Mouse (Mus musculus) liver, embryonic 15.5 days (tissue): ENCODE measurements around the gene Upf1. TPM values are rescaled to one million over a fixed set of nuclear protein-coding genes. Genes with fewer than 3 reads are reported as not detected.
A peak's percentile ranks its signal among the peaks of the same experiment; 100 is the strongest.

Experiments
- ATAC-seq: fragments of 200-750 bp; cut with Nextera tagmentation; 2 replicates; pipeline ENCODE4 v1.8.0; 2017; ENCODE audit warnings: moderate number of reproducible peaks, mild to moderate bottlenecking, moderate library complexity; ENCODE audit not compliant: insufficient read depth
- H3K27ac ChIP-seq: fragments of 300-500 bp; sonication (generic); replicated peaks from 2 replicates; pipeline ENCODE4 v1.5.1; 2015; ENCODE audit warnings: mild to moderate bottlenecking, inconsistent platforms
- H3K27me3 ChIP-seq: fragments of 300-500 bp; sonication (generic); 2 replicates; pipeline ENCODE4 v1.6.1; 2015; ENCODE audit warnings: mild to moderate bottlenecking, inconsistent platforms
- H3K36me3 ChIP-seq: fragments of 300-500 bp; sonication (generic); replicated peaks from 2 replicates; pipeline ENCODE4 v1.6.1; 2015; ENCODE audit warnings: moderate library complexity, mild to moderate bottlenecking, inconsistent platforms
- H3K4me1 ChIP-seq: fragments of 300-500 bp; sonication (generic); replicated peaks from 2 replicates; pipeline ENCODE4 v1.6.1; 2015; ENCODE audit warnings: inconsistent platforms
- H3K4me2 ChIP-seq: fragments of 300-500 bp; sonication (generic); 2 replicates; pipeline ENCODE4 v1.6.1; 2015; ENCODE audit warnings: moderate library complexity, mild to moderate bottlenecking, inconsistent platforms
- H3K4me3 ChIP-seq: fragments of 300-500 bp; sonication (generic); replicated peaks from 2 replicates; pipeline ENCODE4 v1.5.1; 2015; ENCODE audit warnings: mild to moderate bottlenecking, inconsistent platforms
- H3K9ac ChIP-seq: fragments of 300-500 bp; sonication (generic); 2 replicates; pipeline ENCODE4 v1.6.1; 2015; ENCODE audit warnings: moderate library complexity, mild to moderate bottlenecking, inconsistent platforms
- H3K9me3 ChIP-seq: fragments of 300-500 bp; sonication (generic); replicated peaks from 2 replicates; pipeline ENCODE4 v1.6.1; 2016; ENCODE audit warnings: inconsistent platforms
- WGBS: fragments of 180-500 bp; shearing (Covaris S2); methylation state at CpG from one replicate; pipeline ENCODE4 v1.1.7; 2015; ENCODE audit warnings: mixed read lengths; ENCODE audit not compliant: insufficient replicate concordance; 5-methylcytosine and 5-hydroxymethylcytosine counted together
- polyA plus RNA-seq: library from polyadenylated mRNA; unstranded; fragments of >200 nt; fragmentation: Nextera tagmentation; extraction: Ambion mirVana; gene quantifications from 2 replicates; pipeline ENCODE4 v1.2.1, GENCODE M21; 2015

Gene Upf1
- polyA plus RNA-seq, 1 experiment from 2014 or later: 9.7 TPM

- Histone ChIP-seq H3K27ac (no peak overlapping the region), H3K9ac (no peak overlapping the region), H3K27me3 (peaks cover 21% of the 10 kb centered on the region), H3K36me3 (peaks cover 18% of the 10 kb centered on the region), H3K4me2 (no peak overlapping the region), H3K9me3 (no peaks in the 10 kb centered on the region), H3K4me3 (no peak overlapping the region), H3K4me1 (peaks cover 34% of the 10 kb centered on the region)
- 90% methylated on average over 15 of the region's 15 CpGs for WGBS
- ATAC-seq: no peak
Measured at GRCm38 (mm10) chr8:70285304-70285703, 67.8 kb downstream of the Upf1 start.

- no peaks in the 10 kb centered on the region for H3K9me3 ChIP-seq
- no peak for ATAC-seq
- no peak overlapping the region for H3K4me3 ChIP-seq
- H3K9ac ChIP-seq: no peak overlapping the region
- no peak overlapping the region for H3K27ac ChIP-seq
- WGBS: 52% methylated on average over 5 of the region's 5 CpGs
- peaks cover 21% of the 10 kb centered on the region for H3K27me3 ChIP-seq
- peaks cover 18% of the 10 kb centered on the region for H3K36me3 ChIP-seq
- peaks cover 34% of the 10 kb centered on the region for H3K4me1 ChIP-seq
- no peak overlapping the region for H3K4me2 ChIP-seq
Measured at GRCm38 (mm10) chr8:70284421-70284820, 68.7 kb downstream of the Upf1 start.

GRCm38 (mm10) chr8:70283136-70284077 is 69.7 kb downstream of the Upf1 start:
- H3K9ac ChIP-seq: peak overlapping the region; percentile 65
- peak overlapping the region; percentile 66 for H3K4me3 ChIP-seq
- H3K36me3 ChIP-seq: peaks cover 18% of the 10 kb centered on the region
- peaks cover 43% of the 10 kb centered on the region for H3K4me1 ChIP-seq
- no peak overlapping the region for H3K27ac ChIP-seq
- 1% methylated on average over 55 of the region's 55 CpGs for WGBS
- peak; percentile 40 for ATAC-seq
- H3K27me3 ChIP-seq: peaks cover 21% of the 10 kb centered on the region
- H3K9me3 ChIP-seq: no peaks in the 10 kb centered on the region
- peak overlapping the region; percentile 96 for H3K4me2 ChIP-seq

GRCm38 (mm10) chr8:70282603-70283135 is 70.4 kb downstream of the Upf1 start, which contains the start of gene Homer3:
TSS of gene Homer3 (plus strand) at chr8:70282827.
- H3K9me3 ChIP-seq: no peaks in the 10 kb centered on the region
- ATAC-seq: peak; percentile 81
- H3K4me2 ChIP-seq: peak within 1 kb of the TSS; percentile 96
- H3K36me3 ChIP-seq: peaks cover 18% of the 10 kb centered on the region
- H3K4me3 ChIP-seq: peak within 1 kb of the TSS; percentile 66
- peak within 1 kb of the TSS; percentile 65 for H3K9ac ChIP-seq
- WGBS: under 1% methylated on average over 36 of the region's 36 CpGs
- H3K4me1 ChIP-seq: peaks cover 50% of the 10 kb centered on the region
- H3K27me3 ChIP-seq: peaks cover 21% of the 10 kb centered on the region
- H3K27ac ChIP-seq: no peak within 1 kb of the TSS; the same call in 1 of the 2 replicates

Other genes starting within 250 kb of the Upf1 start
- gene Ncan, start 232.4 kb downstream of the Upf1 start, polyA plus RNA-seq: 0.02 and 0.03 TPM in 2 replicates
- 16.8 and 17.4 TPM in 2 replicates for gene Nr2c2ap, start 221.9 kb downstream of the Upf1 start, polyA plus RNA-seq
- 6.5 and 7.3 TPM in 2 replicates for gene Rfxank, start 214.1 kb downstream of the Upf1 start, polyA plus RNA-seq
- gene Borcs8, start 213.8 kb downstream of the Upf1 start, polyA plus RNA-seq: 22.4 and 25.7 TPM in 2 replicates
- not detected in 2 replicates for gene Mef2b, start 213.6 kb downstream of the Upf1 start, polyA plus RNA-seq
- 28.1 and 31.9 TPM in 2 replicates for gene Tmem161a, start 180.9 kb downstream of the Upf1 start, polyA plus RNA-seq
- gene Slc25a42, start 141.0 kb downstream of the Upf1 start, polyA plus RNA-seq: 8.0 and 9.2 TPM in 2 replicates
- 10.9 and 11.7 TPM in 2 replicates for gene Sugp2, start 119.1 kb downstream of the Upf1 start, polyA plus RNA-seq
- 12.4 and 15.2 TPM in 2 replicates for gene Armc6, start 118.8 kb downstream of the Upf1 start, polyA plus RNA-seq
- 4.9 and 5.9 TPM in 2 replicates for gene Homer3, start 70.5 kb downstream of the Upf1 start, polyA plus RNA-seq
- 19.5 and 22.4 TPM in 2 replicates for gene Ddx49, start 50.8 kb downstream of the Upf1 start, polyA plus RNA-seq
- gene Cope, start 50.8 kb downstream of the Upf1 start, polyA plus RNA-seq: 190 and 246 TPM in 2 replicates
- gene Cers1, start 37.5 kb downstream of the Upf1 start, polyA plus RNA-seq: 0.13 and 0.25 TPM in 2 replicates
- gene Gdf1, start 23.5 kb downstream of the Upf1 start, polyA plus RNA-seq: 0.10 and 0.26 TPM in 2 replicates
- 1.3 and 2.1 TPM in 2 replicates for gene Comp, start 20.3 kb upstream of the Upf1 start, polyA plus RNA-seq
- 4.2 and 4.3 TPM in 2 replicates for gene Crtc1, start 86.3 kb upstream of the Upf1 start, polyA plus RNA-seq
- 6.4 and 6.7 TPM in 2 replicates for gene Klhl26, start 123.7 kb upstream of the Upf1 start, polyA plus RNA-seq
- gene Tmem59l, start 134.1 kb upstream of the Upf1 start, polyA plus RNA-seq: not detected in 2 replicates
- gene Crlf1, start 139.9 kb upstream of the Upf1 start, polyA plus RNA-seq: 0.97 and 1.7 TPM in 2 replicates
- 58.0 and 60.5 TPM in 2 replicates for gene Rex1bd, start 153.5 kb upstream of the Upf1 start, polyA plus RNA-seq
- 466 and 562 TPM in 2 replicates for gene Uba52, start 157.5 kb upstream of the Upf1 start, polyA plus RNA-seq
- gene Fkbp8, start 174.4 kb upstream of the Upf1 start, polyA plus RNA-seq: 163 and 186 TPM in 2 replicates
- 28.9 and 30.2 TPM in 2 replicates for gene Kxd1, start 174.7 kb upstream of the Upf1 start, polyA plus RNA-seq
- gene Ell, start 186.2 kb upstream of the Upf1 start, polyA plus RNA-seq: 11.8 and 14.2 TPM in 2 replicates
- 43.2 and 44.7 TPM in 2 replicates for gene Isyna1, start 241.1 kb upstream of the Upf1 start, polyA plus RNA-seq